Mouse (Mus musculus) E14TG2a.4 (cell line): ENCODE results near the gene Bmp8b.

ENCODE experiments used
- CTCF ChIP-seq: conservative IDR thresholded peaks from 2 replicates; pipeline ENCODE4 v1.5.1; 2014; ENCODE audit warnings: low read length
- NANOG ChIP-seq: IDR thresholded peaks from 2 replicates; pipeline ENCODE4 v1.6.1; 2014; ENCODE audit warnings: borderline replicate concordance, low read length, mixed read lengths
- POU5F1 ChIP-seq: IDR thresholded peaks from 2 replicates; pipeline ENCODE4 v1.6.1; 2014; ENCODE audit warnings: low read length, borderline replicate concordance

GRCm38 (mm10) chr4:123076928-123077327, 28.0 kb upstream of the Bmp8b start:
- no peak for TF ChIP-seq CTCF
- no peak for TF ChIP-seq POU5F1
- TF ChIP-seq NANOG: no peak
